Mouse (Mus musculus): ENCODE results near the gene Pigb. TPM values are rescaled to one million over a fixed set of nuclear protein-coding genes. Genes with fewer than 3 reads are reported as not detected.
A peak's percentile ranks its signal among the peaks of the same experiment; 100 is the strongest.

Pigb gene
- polyA plus RNA-seq, 1 experiment from 2014 or later, result 15.8 TPM

DNA sequence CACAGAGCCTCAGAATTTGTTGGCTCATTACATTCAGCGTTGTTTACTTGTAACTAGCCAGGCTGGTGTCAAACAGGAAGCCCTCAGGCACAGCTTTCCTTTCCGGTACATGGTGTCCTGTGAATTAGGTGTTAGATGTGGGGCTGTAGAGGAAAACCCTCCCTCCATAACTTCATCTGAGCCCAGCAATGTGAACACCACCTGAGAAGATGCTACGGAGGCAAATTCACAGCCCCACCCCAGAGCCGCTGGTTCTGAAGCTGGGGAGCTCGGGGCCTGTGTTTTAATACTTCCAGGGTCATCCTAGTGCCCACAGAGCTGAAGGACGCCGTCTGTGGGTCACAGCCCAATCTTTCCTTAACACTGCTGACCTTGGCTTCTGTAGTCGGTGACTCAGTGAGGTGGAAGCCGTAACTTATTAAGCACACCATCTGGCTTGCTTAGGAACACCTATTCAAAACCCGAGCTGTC lies 15.3 kb upstream of the Pigb start:
- ATAC-seq (replicated peaks; ENCODE audit: low FRiP score), result no peak
- 62% methylated on average over 10 of the region's 10 CpGs for WGBS
- Histone ChIP-seq H3K9me3 (ENCODE audit: control insufficient read depth, low read length) (no peaks in the 10 kb centered on the region), H3K27me3 (ENCODE audit: control insufficient read depth, insufficient read depth, low read length) (no peaks in the 10 kb centered on the region), H3K4me2 (ENCODE audit: low read depth, low read length, severe bottlenecking) (no peak overlapping the region), H3K27ac (ENCODE audit: low read depth, low read length) (no peak overlapping the region), H3K36me3 (ENCODE audit: control insufficient read depth, insufficient read depth, low read length) (no peaks in the 10 kb centered on the region), H3K9ac (ENCODE audit: low read length) (no peak overlapping the region), H3K4me3 (ENCODE audit: low read depth, low read length) (no peak overlapping the region), H3K4me1 (replicated peaks; ENCODE audit: control insufficient read depth, insufficient read depth, low read length) (no peaks in the 10 kb centered on the region)
- DNase-seq (ENCODE audit: low spot score), result no peak

DNA sequence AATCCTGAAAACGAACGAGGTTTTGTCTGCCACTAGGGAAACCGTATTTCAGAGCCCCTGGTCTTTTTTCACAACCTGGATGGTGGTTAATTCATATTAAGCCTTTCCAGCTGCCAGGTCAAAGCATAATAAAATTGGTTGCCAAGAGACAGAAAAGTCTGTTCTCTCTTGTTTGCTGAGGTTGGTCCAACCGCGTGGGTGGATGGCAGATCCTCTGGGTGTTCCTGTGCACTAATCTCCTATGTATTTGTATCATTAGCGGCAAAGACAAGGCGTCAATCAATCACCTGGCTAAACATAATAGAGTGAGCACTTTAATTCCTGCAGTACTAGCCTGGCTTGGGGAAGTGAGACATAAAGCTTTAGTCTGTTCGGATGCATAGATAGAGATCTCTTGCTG lies 10.4 kb upstream of the Pigb start:
- no peaks in the 10 kb centered on the region for H3K4me1 ChIP-seq (replicated peaks; ENCODE audit: control insufficient read depth, insufficient read depth, low read length)
- H3K9ac ChIP-seq (ENCODE audit: low read length), result no peak overlapping the region
- H3K4me3 ChIP-seq (ENCODE audit: low read depth, low read length), result no peak overlapping the region
- no peaks in the 10 kb centered on the region for H3K9me3 ChIP-seq (ENCODE audit: control insufficient read depth, low read length)
- ATAC-seq (replicated peaks; ENCODE audit: low FRiP score) (no peak), DNase-seq (ENCODE audit: low spot score) (no peak)
- no peaks in the 10 kb centered on the region; the same call in 1 of the 2 replicates for H3K27me3 ChIP-seq (ENCODE audit: control insufficient read depth, insufficient read depth, low read length)
- H3K36me3 ChIP-seq (ENCODE audit: control insufficient read depth, insufficient read depth, low read length), result no peaks in the 10 kb centered on the region
- no peak overlapping the region for H3K27ac ChIP-seq (ENCODE audit: low read depth, low read length)
- WGBS, result 68% methylated on average over 8 of the region's 8 CpGs
- no peak overlapping the region for H3K4me2 ChIP-seq (ENCODE audit: low read depth, low read length, severe bottlenecking)

DNA sequence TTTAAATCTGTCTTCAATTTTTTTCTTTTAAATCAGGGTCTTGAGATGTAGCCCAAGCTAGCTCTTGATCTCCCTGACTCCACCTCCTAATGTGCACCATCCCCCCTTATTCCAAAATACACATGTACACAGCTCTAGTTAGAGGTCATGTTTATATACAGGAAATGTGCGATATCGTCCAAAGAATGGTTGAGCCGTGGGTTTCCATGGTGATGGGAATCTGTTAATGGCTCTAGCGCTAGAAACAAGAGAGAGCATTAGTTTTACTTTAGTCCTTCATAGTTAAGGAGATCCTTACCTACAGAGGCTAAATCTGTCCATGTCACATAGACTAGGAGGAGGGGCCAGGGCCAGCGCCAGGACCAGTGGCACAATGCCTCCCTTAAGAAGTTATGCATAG lies 9.7 kb upstream of the Pigb start:
- no peaks in the 10 kb centered on the region for H3K9me3 ChIP-seq (ENCODE audit: control insufficient read depth, low read length)
- 74% methylated on average over 5 of the region's 5 CpGs for WGBS
- DNase-seq (ENCODE audit: low spot score) (no peak), ATAC-seq (replicated peaks; ENCODE audit: low FRiP score) (no peak)
- H3K36me3 ChIP-seq (ENCODE audit: control insufficient read depth, insufficient read depth, low read length), result no peaks in the 10 kb centered on the region
- H3K27me3 ChIP-seq (ENCODE audit: control insufficient read depth, insufficient read depth, low read length), result no peaks in the 10 kb centered on the region; the same call in 1 of the 2 replicates
- H3K4me2 ChIP-seq (ENCODE audit: low read depth, low read length, severe bottlenecking), result no peak overlapping the region
- no peak overlapping the region for H3K9ac ChIP-seq (ENCODE audit: low read length)
- H3K4me1 ChIP-seq (replicated peaks; ENCODE audit: control insufficient read depth, insufficient read depth, low read length), result no peaks in the 10 kb centered on the region
- H3K4me3 ChIP-seq (ENCODE audit: low read depth, low read length), result no peak overlapping the region
- no peak overlapping the region for H3K27ac ChIP-seq (ENCODE audit: low read depth, low read length)

DNA sequence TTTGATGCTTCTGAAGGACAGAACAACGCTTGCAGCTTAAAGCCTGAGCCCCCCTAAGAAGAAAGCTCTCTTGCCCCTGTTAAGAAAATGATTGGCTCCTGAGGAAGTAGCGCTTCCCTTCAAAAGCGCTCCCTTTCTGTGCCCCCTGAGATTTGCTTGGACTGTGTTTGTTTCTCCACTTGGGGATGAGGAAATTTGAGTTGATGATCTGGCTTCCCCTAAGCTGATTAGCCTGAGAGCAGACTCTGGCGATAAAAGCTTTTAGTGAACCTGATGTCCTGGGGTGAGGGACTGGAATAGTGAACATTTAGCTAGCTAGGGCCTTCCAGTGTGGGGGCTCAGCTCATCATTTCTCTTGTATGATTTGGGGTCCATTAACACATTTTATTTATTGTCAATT lies 8.7 kb upstream of the Pigb start:
- H3K27ac ChIP-seq (ENCODE audit: low read depth, low read length), result no peak overlapping the region
- no peaks in the 10 kb centered on the region for H3K9me3 ChIP-seq (ENCODE audit: control insufficient read depth, low read length)
- no peak overlapping the region for H3K4me3 ChIP-seq (ENCODE audit: low read depth, low read length)
- no peaks in the 10 kb centered on the region; the same call in 1 of the 2 replicates for H3K27me3 ChIP-seq (ENCODE audit: control insufficient read depth, insufficient read depth, low read length)
- 0 out of 2 replicates have a peak, but pooled peaks cover 5% of the 10 kb centered on the region for H3K4me1 ChIP-seq (replicated peaks; ENCODE audit: control insufficient read depth, insufficient read depth, low read length)
- ATAC-seq (replicated peaks; ENCODE audit: low FRiP score) (no peak), DNase-seq (ENCODE audit: low spot score) (no peak)
- no peak overlapping the region for H3K4me2 ChIP-seq (ENCODE audit: low read depth, low read length, severe bottlenecking)
- no peak overlapping the region for H3K9ac ChIP-seq (ENCODE audit: low read length)
- 2% methylated on average over 4 of the region's 4 CpGs for WGBS
- no peaks in the 10 kb centered on the region for H3K36me3 ChIP-seq (ENCODE audit: control insufficient read depth, insufficient read depth, low read length)

DNA sequence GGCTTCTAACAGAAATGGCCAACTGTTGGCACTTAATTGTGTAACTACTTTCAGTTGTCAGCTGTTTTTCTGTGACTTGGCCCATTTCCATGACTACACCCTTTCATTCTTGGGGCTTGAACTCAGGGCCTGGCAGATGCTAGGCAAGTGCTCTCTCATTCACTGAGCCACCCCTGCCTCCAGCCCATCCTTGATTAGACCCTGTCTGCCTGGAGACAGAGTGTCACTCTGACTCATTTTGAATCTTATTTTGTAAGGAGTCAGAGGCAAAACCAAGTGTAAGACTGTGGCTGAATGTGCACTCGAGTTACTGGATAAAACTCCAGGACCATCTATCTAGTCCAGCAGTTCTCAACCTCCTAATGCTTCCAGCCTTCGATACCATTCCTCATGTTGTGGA lies 7.7 kb upstream of the Pigb start:
- no peaks in the 10 kb centered on the region for H3K36me3 ChIP-seq (ENCODE audit: control insufficient read depth, insufficient read depth, low read length)
- no peak overlapping the region for H3K4me2 ChIP-seq (ENCODE audit: low read depth, low read length, severe bottlenecking)
- WGBS, result 88% methylated on average over 2 of the region's 2 CpGs
- no peaks in the 10 kb centered on the region for H3K9me3 ChIP-seq (ENCODE audit: control insufficient read depth, low read length)
- 0 out of 2 replicates have a peak, but pooled peaks cover 5% of the 10 kb centered on the region for H3K4me1 ChIP-seq (replicated peaks; ENCODE audit: control insufficient read depth, insufficient read depth, low read length)
- no peak for DNase-seq (ENCODE audit: low spot score)
- no peak overlapping the region for H3K27ac ChIP-seq (ENCODE audit: low read depth, low read length)
- H3K27me3 ChIP-seq (ENCODE audit: control insufficient read depth, insufficient read depth, low read length), result no peaks in the 10 kb centered on the region; the same call in 1 of the 2 replicates
- H3K4me3 ChIP-seq (ENCODE audit: low read depth, low read length), result no peak overlapping the region
- no peak overlapping the region for H3K9ac ChIP-seq (ENCODE audit: low read length)
- ATAC-seq (replicated peaks; ENCODE audit: low FRiP score), result no peak

DNA sequence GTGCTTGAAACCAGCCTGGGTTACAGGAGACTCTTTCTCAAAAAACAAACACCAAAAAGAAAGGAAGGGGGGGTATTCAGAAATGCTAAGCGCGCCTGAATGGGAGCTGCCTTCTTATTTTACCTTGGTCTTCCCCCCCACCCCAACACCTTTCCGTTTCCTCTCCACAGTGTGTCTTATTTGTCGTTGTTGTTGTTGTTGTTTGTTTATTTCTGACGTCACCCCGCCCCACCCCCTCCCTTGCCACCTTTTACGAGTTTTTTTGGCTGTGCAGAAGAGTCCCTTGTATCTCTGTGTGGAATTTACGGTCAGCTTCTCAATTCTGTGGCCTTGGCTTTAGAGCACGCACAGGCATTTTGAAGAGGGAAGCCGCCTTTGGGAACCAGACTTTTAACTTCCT lies 5.5 kb upstream of the Pigb start:
- no peak overlapping the region for H3K27ac ChIP-seq (ENCODE audit: low read depth, low read length)
- 0 out of 2 replicates have a peak, but pooled peaks cover 5% of the 10 kb centered on the region for H3K4me1 ChIP-seq (replicated peaks; ENCODE audit: control insufficient read depth, insufficient read depth, low read length)
- no peaks in the 10 kb centered on the region; the same call in 1 of the 2 replicates for H3K27me3 ChIP-seq (ENCODE audit: control insufficient read depth, insufficient read depth, low read length)
- no peaks in the 10 kb centered on the region for H3K36me3 ChIP-seq (ENCODE audit: control insufficient read depth, insufficient read depth, low read length)
- ATAC-seq (replicated peaks; ENCODE audit: low FRiP score), result no peak
- H3K9me3 ChIP-seq (ENCODE audit: control insufficient read depth, low read length), result no peaks in the 10 kb centered on the region
- H3K4me3 ChIP-seq (ENCODE audit: low read depth, low read length), result no peak overlapping the region
- WGBS, result 81% methylated on average over 10 of the region's 10 CpGs
- no peak overlapping the region for H3K4me2 ChIP-seq (ENCODE audit: low read depth, low read length, severe bottlenecking)
- H3K9ac ChIP-seq (ENCODE audit: low read length), result no peak overlapping the region
- no peak for DNase-seq (ENCODE audit: low spot score)

DNA sequence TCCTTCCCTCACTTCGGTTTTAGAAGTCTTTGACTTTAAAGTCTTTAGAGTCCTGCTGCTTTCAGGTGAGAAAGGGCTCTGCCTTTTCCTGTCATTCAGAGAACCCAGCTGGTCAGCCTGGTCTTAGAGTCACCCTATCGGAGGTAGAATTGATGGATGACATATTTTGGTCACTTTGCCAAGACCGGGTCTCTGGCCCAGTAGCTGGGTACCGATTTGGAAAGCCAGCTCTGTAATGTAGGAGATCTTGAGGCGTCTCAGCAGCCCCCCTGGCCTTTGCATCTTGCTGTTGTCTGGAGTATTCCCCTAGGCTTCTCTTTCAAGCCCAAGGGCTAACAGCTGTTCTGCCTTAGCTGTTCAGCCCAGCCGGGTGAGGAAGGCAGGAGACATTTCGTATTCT lies 5.0 kb upstream of the Pigb start:
- Histone ChIP-seq H3K9me3 (ENCODE audit: control insufficient read depth, low read length) (no peaks in the 10 kb centered on the region), H3K4me1 (replicated peaks; ENCODE audit: control insufficient read depth, insufficient read depth, low read length) (peaks cover 8% of the 10 kb centered on the region; the same call in 1 of the 2 replicates), H3K9ac (ENCODE audit: low read length) (peak overlapping the region; percentile 60; the same call in 1 of the 2 replicates), H3K36me3 (ENCODE audit: control insufficient read depth, insufficient read depth, low read length) (no peaks in the 10 kb centered on the region), H3K4me2 (ENCODE audit: low read depth, low read length, severe bottlenecking) (peak overlapping the region; percentile 81; the same call in 1 of the 2 replicates), H3K27me3 (ENCODE audit: control insufficient read depth, insufficient read depth, low read length) (no peaks in the 10 kb centered on the region; the same call in 1 of the 2 replicates), H3K4me3 (ENCODE audit: low read depth, low read length) (peak overlapping the region; percentile 38; the same call in 1 of the 2 replicates), H3K27ac (ENCODE audit: low read depth, low read length) (no peak overlapping the region)
- DNase-seq (ENCODE audit: low spot score) (no peak), ATAC-seq (replicated peaks; ENCODE audit: low FRiP score) (no peak)
- WGBS, result 14% methylated on average over 7 of the region's 7 CpGs

DNA sequence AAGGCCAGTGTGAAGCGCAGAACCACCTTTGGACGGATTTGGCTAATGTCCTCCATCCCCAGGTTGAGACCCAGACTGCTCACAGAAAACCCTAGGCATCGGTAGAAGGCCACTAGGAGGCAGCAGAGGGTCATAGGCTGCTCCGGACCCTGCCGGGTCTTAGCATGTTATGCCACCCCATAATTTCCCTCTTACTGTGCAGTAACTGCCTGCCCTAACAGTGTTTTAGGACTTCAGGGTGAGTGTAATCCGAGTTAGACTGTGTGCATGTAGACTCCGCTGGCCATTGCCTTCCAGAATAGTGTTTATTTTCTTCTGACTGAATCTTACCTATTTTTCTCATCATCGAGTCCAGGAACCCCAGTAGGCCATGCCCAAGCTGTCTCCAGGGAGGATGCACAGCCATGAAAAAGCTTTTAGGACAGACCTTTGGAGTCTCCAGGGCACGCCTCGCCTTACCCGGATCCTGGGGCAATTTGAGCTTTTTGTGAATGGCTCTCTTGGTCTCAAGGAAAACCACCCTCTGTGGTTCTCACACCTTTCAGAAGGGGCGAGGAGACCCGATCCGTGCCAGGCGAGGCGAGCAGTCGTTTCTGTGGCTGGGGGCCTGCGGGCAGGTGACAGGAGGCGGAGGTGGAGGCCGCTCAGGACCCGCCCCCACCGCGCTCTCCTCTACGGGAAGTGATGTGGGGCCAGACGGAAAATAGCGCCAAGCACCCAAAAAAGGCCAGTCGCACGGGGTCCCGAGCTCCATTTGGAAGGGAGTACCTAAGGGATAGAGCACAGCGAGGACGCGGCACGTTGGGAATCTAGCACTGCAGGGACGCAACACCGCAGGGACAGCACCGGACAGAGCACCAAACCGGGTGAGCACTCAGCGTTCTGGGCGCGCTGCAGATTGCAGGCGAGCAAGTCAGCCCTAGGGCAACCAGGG lies 4.2 kb upstream of the Pigb start, which contains the start of gene Rab27a:
Rab27a (plus strand) TSS at position 709 of the 934 bp plus-strand sequence.
- H3K27me3 ChIP-seq (ENCODE audit: control insufficient read depth, insufficient read depth, low read length), result no peaks in the 10 kb centered on the region; the same call in 1 of the 2 replicates
- no peaks in the 10 kb centered on the region for H3K9me3 ChIP-seq (ENCODE audit: control insufficient read depth, low read length)
- H3K36me3 ChIP-seq (ENCODE audit: control insufficient read depth, insufficient read depth, low read length), result no peaks in the 10 kb centered on the region
- no peak within 1 kb of the TSS for H3K27ac ChIP-seq (ENCODE audit: low read depth, low read length)
- H3K4me2 ChIP-seq (ENCODE audit: low read depth, low read length, severe bottlenecking), result peak within 1 kb of the TSS; percentile 81
- peak within 1 kb of the TSS; percentile 38 for H3K4me3 ChIP-seq (ENCODE audit: low read depth, low read length)
- H3K9ac ChIP-seq (ENCODE audit: low read length), result peak within 1 kb of the TSS; percentile 60
- H3K4me1 ChIP-seq (replicated peaks; ENCODE audit: control insufficient read depth, insufficient read depth, low read length), result peaks cover 9% of the 10 kb centered on the region; the same call in 1 of the 2 replicates
- WGBS, result 1% methylated on average over 41 of the region's 41 CpGs
- peak; percentile 89 for DNase-seq (ENCODE audit: low spot score)
- ATAC-seq (replicated peaks; ENCODE audit: low FRiP score), result peak; percentile 54

All from forebrain, embryonic 11.5 days (tissue).